Mouse (Mus musculus): ENCODE results near the gene Lrfn3. TPM values are rescaled to one million over a fixed set of nuclear protein-coding genes. Genes with fewer than 3 reads are reported as not detected.

The Lrfn3 gene
- polyA plus RNA-seq, 1 experiment from 2014 or later, result 1.3 TPM

Other genes starting within 250 kb of the Lrfn3 start
- 6.4 and 8.5 TPM in 2 replicates for gene Zfp382, start 240.8 kb downstream of the Lrfn3 start, polyA plus RNA-seq (2014; fragmentation: Nextera tagmentation; extraction: Ambion mirVana)
- 7.2 and 9.0 TPM in 2 replicates for gene Zfp146, start 193.0 kb downstream of the Lrfn3 start, polyA plus RNA-seq (2014; fragmentation: Nextera tagmentation; extraction: Ambion mirVana)
- 544 and 589 TPM in 2 replicates for gene Cox7a1, start 178.6 kb downstream of the Lrfn3 start, polyA plus RNA-seq (2014; fragmentation: Nextera tagmentation; extraction: Ambion mirVana)
- gene Capns1, start 164.0 kb downstream of the Lrfn3 start, polyA plus RNA-seq (2014; fragmentation: Nextera tagmentation; extraction: Ambion mirVana), result 63.0 and 73.7 TPM in 2 replicates
- 126 and 145 TPM in 2 replicates for gene Polr2i, start 130.8 kb downstream of the Lrfn3 start, polyA plus RNA-seq (2014; fragmentation: Nextera tagmentation; extraction: Ambion mirVana)
- 137 and 144 TPM in 2 replicates for gene Tbcb, start 130.5 kb downstream of the Lrfn3 start, polyA plus RNA-seq (2014; fragmentation: Nextera tagmentation; extraction: Ambion mirVana)
- gene Ovol3, start 127.0 kb downstream of the Lrfn3 start, polyA plus RNA-seq (2014; fragmentation: Nextera tagmentation; extraction: Ambion mirVana), result not detected in 2 replicates
- gene Thap8, start 82.7 kb downstream of the Lrfn3 start, polyA plus RNA-seq (2014; fragmentation: Nextera tagmentation; extraction: Ambion mirVana), result 0.35 and 0.72 TPM in 2 replicates
- gene Wdr62, start 82.4 kb downstream of the Lrfn3 start, polyA plus RNA-seq (2014; fragmentation: Nextera tagmentation; extraction: Ambion mirVana), result 8.7 and 9.4 TPM in 2 replicates
- gene Clip3, start 71.0 kb downstream of the Lrfn3 start, polyA plus RNA-seq (2014; fragmentation: Nextera tagmentation; extraction: Ambion mirVana), result 10.1 and 12.8 TPM in 2 replicates
- gene Alkbh6, start 54.1 kb downstream of the Lrfn3 start, polyA plus RNA-seq (2014; fragmentation: Nextera tagmentation; extraction: Ambion mirVana), result 68.9 and 70.6 TPM in 2 replicates
- 8.1 and 13.0 TPM in 2 replicates for gene Syne4, start 48.0 kb downstream of the Lrfn3 start, polyA plus RNA-seq (2014; fragmentation: Nextera tagmentation; extraction: Ambion mirVana)
- gene E130208F15Rik, start 41.0 kb downstream of the Lrfn3 start, polyA plus RNA-seq (2014; fragmentation: Nextera tagmentation; extraction: Ambion mirVana), result not detected in 2 replicates
- 17.9 and 18.7 TPM in 2 replicates for gene Sdhaf1, start 38.9 kb downstream of the Lrfn3 start, polyA plus RNA-seq (2014; fragmentation: Nextera tagmentation; extraction: Ambion mirVana)
- 37.1 and 44.5 TPM in 2 replicates for gene Tyrobp, start 51.0 kb upstream of the Lrfn3 start, polyA plus RNA-seq (2014; fragmentation: Nextera tagmentation; extraction: Ambion mirVana)
- gene Hcst, start 57.1 kb upstream of the Lrfn3 start, polyA plus RNA-seq (2014; fragmentation: Nextera tagmentation; extraction: Ambion mirVana), result 0.54 and 0.89 TPM in 2 replicates
- 1.00 and 1.1 TPM in 2 replicates for gene Nfkbid, start 59.0 kb upstream of the Lrfn3 start, polyA plus RNA-seq (2014; fragmentation: Nextera tagmentation; extraction: Ambion mirVana)
- 14.7 and 21.2 TPM in 2 replicates for gene Aplp1, start 82.8 kb upstream of the Lrfn3 start, polyA plus RNA-seq (2014; fragmentation: Nextera tagmentation; extraction: Ambion mirVana)
- 0.05 and 0.26 TPM in 2 replicates for gene Kirrel2, start 94.9 kb upstream of the Lrfn3 start, polyA plus RNA-seq (2014; fragmentation: Nextera tagmentation; extraction: Ambion mirVana)
- 0.08 and 0.14 TPM in 2 replicates for gene Nphs1, start 95.5 kb upstream of the Lrfn3 start, polyA plus RNA-seq (2014; fragmentation: Nextera tagmentation; extraction: Ambion mirVana)
- gene Prodh2, start 130.8 kb upstream of the Lrfn3 start, polyA plus RNA-seq (2014; fragmentation: Nextera tagmentation; extraction: Ambion mirVana), result not detected in 2 replicates
- 7.2 and 9.0 TPM in 2 replicates for gene Arhgap33, start 172.3 kb upstream of the Lrfn3 start, polyA plus RNA-seq (2014; fragmentation: Nextera tagmentation; extraction: Ambion mirVana)
- gene Hspb6, start 189.4 kb upstream of the Lrfn3 start, polyA plus RNA-seq (2014; fragmentation: Nextera tagmentation; extraction: Ambion mirVana), result 141 and 155 TPM in 2 replicates
- 11.0 and 11.6 TPM in 2 replicates for gene Proser3, start 189.5 kb upstream of the Lrfn3 start, polyA plus RNA-seq (2014; fragmentation: Nextera tagmentation; extraction: Ambion mirVana)
- 27.4 and 31.3 TPM in 2 replicates for gene Lin37, start 197.1 kb upstream of the Lrfn3 start, polyA plus RNA-seq (2014; fragmentation: Nextera tagmentation; extraction: Ambion mirVana)
- gene U2af1l4, start 200.5 kb upstream of the Lrfn3 start, polyA plus RNA-seq (2014; fragmentation: Nextera tagmentation; extraction: Ambion mirVana), result 110 and 115 TPM in 2 replicates
- gene Gm49396, start 200.6 kb upstream of the Lrfn3 start, polyA plus RNA-seq (2014; fragmentation: Nextera tagmentation; extraction: Ambion mirVana), result 5.0 and 5.3 TPM in 2 replicates
- 101 and 107 TPM in 2 replicates for gene Psenen, start 200.9 kb upstream of the Lrfn3 start, polyA plus RNA-seq (2014; fragmentation: Nextera tagmentation; extraction: Ambion mirVana)
- 2.4 and 2.7 TPM in 2 replicates for gene Igflr1, start 202.7 kb upstream of the Lrfn3 start, polyA plus RNA-seq (2014; fragmentation: Nextera tagmentation; extraction: Ambion mirVana)
- gene Kmt2b, start 226.0 kb upstream of the Lrfn3 start, polyA plus RNA-seq (2014; fragmentation: Nextera tagmentation; extraction: Ambion mirVana), result 8.0 and 9.7 TPM in 2 replicates
- gene Zbtb32, start 236.1 kb upstream of the Lrfn3 start, polyA plus RNA-seq (2014; fragmentation: Nextera tagmentation; extraction: Ambion mirVana), result 0.11 and 0.19 TPM in 2 replicates